Mouse (Mus musculus) embryonic fibroblast, embryonic 13.5 days (primary cell): ENCODE measurements around the gene Lrrc4b.

Experiments used
- CTCF ChIP-seq: IDR thresholded peaks from 2 replicates; pipeline ENCODE4 v1.5.1; 2011; ENCODE audit warnings: mild to moderate bottlenecking, control low read depth, low read length, moderate library complexity, borderline replicate concordance; ENCODE audit not compliant: insufficient read depth
- POLR2A ChIP-seq: IDR thresholded peaks from 2 replicates; pipeline ENCODE4 v1.6.1; 2011; ENCODE audit warnings: low read depth, mild to moderate bottlenecking, control low read depth, low read length, moderate library complexity

DNA sequence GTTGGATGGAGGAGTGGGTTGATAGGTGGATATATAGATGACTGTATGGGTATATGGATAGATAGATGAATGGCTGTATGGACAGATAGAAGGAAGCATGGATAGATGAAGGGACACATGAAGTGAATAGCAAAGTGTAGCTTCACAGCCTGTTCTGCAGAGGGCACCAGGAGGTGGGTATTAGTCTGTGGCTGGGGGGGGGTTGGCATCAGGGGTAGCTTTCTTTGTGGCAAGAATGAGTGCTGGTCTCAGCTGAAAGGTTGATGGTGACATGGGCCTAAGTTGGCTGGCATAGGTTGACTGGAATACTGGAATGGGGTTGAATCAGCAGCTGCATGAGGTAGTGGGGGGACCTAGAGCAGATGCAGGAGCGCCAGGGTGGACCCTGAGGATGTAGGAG, 12.4 kb downstream of the Lrrc4b start:
- TF ChIP-seq CTCF (no peak), POLR2A (no peak)
